Mouse (Mus musculus) olfactory bulb, adult 2 months (tissue): ENCODE data around the gene Dscaml1. TPM values are rescaled to one million over a fixed set of nuclear protein-coding genes. Genes with fewer than 3 reads are reported as not detected.

Source experiments
- H3K27ac ChIP-seq: fragments of 200-500 bp; 2 replicates; pipeline ENCODE4 v1.5.1; 2012; ENCODE audit warnings: low read depth, low read length; ENCODE audit not compliant: insufficient read depth
- H3K4me1 ChIP-seq: fragments of 200-500 bp; 2 replicates; pipeline ENCODE4 v1.6.1; 2012; ENCODE audit warnings: low read length; ENCODE audit not compliant: control insufficient read depth, insufficient read depth
- H3K4me3 ChIP-seq: fragments of 200-500 bp; 2 replicates; pipeline ENCODE4 v1.5.1; 2012; ENCODE audit warnings: mild to moderate bottlenecking, low read depth, low read length, moderate library complexity; ENCODE audit not compliant: insufficient read depth
- CTCF ChIP-seq: fragments of 200-500 bp; IDR thresholded peaks from 2 replicates; pipeline ENCODE4 v1.5.1; 2012; ENCODE audit warnings: low read depth, mild to moderate bottlenecking, low read length, moderate library complexity; ENCODE audit not compliant: insufficient read depth
- POLR2A ChIP-seq: fragments of 200-500 bp; IDR thresholded peaks from 2 replicates; pipeline ENCODE4 v1.6.1; 2012; ENCODE audit warnings: mild to moderate bottlenecking, low read depth, low read length, moderate library complexity; ENCODE audit not compliant: insufficient read depth
- WGBS: fragments of 180-500 bp; shearing (Covaris S2); methylation state at CpG from one replicate; pipeline ENCODE4 v1.1.7; 2018; 5-methylcytosine and 5-hydroxymethylcytosine counted together
- polyA plus RNA-seq: library from polyadenylated mRNA; stranded (reverse); fragments of >200 nt; gene quantifications from 2 replicates; pipeline ENCODE4 v1.2.4, GENCODE M21; 2012; ENCODE audit warnings: low replicate concordance; ENCODE audit not compliant: missing spikeins, insufficient read depth, insufficient read length

Dscaml1 gene
- polyA plus RNA-seq, 1 experiment: not detected

DNA sequence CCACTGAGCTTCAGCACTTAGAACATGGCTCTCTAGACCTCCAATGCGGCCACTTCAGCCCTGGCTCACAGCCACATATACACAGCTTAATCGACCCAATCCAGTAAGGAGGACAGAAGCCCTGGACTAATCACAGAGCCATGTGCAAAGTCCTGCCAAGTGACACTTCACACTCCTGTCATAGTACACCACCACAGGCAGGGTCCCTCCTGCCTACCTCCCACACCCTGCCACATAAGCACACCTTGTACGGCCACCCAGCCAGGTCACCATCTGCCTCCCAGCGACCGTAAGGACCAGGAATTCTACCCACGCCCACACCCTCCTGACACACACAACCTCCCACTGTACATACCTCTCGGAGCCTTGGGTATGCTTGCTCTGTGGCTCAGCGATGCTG lies 360.6 kb downstream of the Dscaml1 start:
- TF ChIP-seq POLR2A (no peak), CTCF (no peak)
- peaks cover 30% of the 10 kb centered on the region for H3K4me1 ChIP-seq
- no peak overlapping the region for H3K27ac ChIP-seq
- no peak overlapping the region for H3K4me3 ChIP-seq
- whole genome bisulfite sequencing: 69% methylated on average over 8 of the region's 8 CpGs

DNA sequence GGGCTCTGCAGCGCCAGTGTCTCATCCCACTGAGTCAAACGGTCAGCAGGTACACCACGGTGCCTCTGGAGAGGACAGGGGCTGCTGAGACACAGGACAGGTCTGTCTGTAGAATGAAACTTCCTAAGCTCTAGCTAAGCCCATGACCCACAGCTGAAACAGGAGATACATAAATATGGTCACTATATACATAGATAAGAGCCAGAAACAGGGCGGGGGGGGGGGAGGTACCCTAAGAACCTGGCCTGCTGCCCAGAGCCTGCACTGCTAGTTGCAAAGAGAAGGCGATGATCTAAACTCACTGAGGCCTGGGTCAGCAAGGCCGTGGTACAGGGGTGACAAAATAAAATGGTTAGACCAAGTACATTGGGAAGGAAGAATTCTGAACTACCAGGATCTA lies 361.1 kb downstream of the Dscaml1 start:
- H3K4me3 ChIP-seq: no peak overlapping the region
- WGBS: 70% methylated on average over 6 of the region's 6 CpGs
- no peak for TF ChIP-seq CTCF
- no peak for TF ChIP-seq POLR2A
- H3K27ac ChIP-seq: no peak overlapping the region
- peaks cover 30% of the 10 kb centered on the region for H3K4me1 ChIP-seq

DNA sequence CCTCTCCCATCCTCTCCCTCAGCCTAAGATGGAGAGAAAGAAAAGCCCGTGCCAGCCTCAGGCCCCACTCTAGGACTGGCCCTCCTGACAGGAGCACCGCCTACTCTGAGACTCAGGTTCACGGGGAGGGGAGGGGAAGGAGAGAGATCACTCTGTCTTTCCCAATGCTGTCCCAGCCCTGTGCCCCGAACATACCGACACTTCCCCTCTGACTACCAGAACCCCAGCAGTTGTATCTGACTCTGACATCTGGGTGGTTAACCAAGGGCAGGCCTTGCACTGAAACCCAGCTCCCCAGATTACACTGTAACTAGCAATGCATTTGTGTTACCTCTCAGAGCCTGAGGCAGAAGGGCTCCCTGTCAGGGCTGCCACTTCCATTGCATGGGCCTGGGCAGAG lies 362.0 kb downstream of the Dscaml1 start:
- TF ChIP-seq POLR2A (no peak), CTCF (no peak)
- H3K4me1 ChIP-seq: peaks cover 31% of the 10 kb centered on the region
- no peak overlapping the region for H3K4me3 ChIP-seq
- H3K27ac ChIP-seq: no peak overlapping the region; the same call in 1 of the 2 replicates
- 53% methylated on average over 5 of the region's 5 CpGs for WGBS

DNA sequence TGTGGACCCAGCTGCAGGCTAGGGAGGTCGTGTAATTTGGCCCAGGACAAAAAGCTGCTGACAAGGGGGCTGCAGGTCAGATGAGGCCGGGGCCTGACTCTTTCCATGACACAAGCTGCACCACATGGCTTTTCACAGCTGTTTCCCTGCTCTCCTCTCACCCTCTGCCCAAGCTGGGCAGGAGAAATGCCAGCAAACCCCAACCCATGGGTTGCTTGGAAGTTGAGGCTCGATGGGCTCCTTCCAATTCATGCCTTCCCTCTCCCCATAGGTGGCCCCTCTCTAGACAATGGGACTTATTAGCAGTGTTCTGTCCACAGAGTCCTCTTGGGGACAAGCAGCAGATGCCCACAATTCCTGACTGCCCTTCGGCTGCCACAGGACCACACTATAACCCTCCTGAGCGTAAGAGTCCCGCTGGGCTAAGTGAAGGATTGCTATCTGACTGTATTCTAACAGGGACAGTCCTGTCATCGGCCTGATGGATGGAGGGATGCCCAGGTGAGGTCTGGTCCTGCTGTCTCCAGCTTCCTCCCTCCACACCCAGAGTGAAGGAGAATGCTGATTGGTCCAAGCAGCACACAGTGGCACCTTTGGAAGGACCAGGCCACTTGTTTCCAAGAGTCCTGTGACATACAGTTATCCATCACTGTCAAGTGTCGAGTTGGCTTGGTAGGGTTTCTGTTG lies 365.2 kb downstream of the Dscaml1 start:
- Histone ChIP-seq H3K27ac (no peak overlapping the region), H3K4me3 (no peak overlapping the region), H3K4me1 (peaks cover 38% of the 10 kb centered on the region)
- 81% methylated on average over 8 of the region's 8 CpGs for WGBS
- TF ChIP-seq POLR2A: no peak
- TF ChIP-seq CTCF: no peak

DNA sequence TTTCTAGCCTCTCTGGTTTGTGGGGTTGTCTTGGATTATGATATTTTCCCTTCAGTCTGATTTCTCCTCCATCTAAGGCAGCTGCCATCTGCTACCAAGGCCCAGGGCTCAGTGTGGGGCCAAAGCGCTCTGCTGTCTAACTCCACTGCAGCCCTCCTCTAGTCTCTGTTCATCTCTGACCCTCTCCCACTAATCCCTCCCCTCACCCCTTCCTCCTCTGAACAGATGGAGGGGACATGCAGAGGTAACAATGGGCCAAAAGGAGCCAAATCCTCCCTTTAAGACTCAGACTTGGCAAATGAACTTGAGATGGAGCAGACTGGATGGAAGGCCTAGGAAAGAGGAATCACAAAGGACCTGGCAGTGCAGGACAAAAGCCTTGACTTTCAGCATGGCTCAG lies 365.8 kb downstream of the Dscaml1 start:
- no peak for TF ChIP-seq POLR2A
- TF ChIP-seq CTCF: no peak
- no peak overlapping the region for H3K4me3 ChIP-seq
- WGBS: 100% methylated on average over 1 of the region's 1 CpGs
- H3K27ac ChIP-seq: no peak overlapping the region
- peaks cover 33% of the 10 kb centered on the region for H3K4me1 ChIP-seq

DNA sequence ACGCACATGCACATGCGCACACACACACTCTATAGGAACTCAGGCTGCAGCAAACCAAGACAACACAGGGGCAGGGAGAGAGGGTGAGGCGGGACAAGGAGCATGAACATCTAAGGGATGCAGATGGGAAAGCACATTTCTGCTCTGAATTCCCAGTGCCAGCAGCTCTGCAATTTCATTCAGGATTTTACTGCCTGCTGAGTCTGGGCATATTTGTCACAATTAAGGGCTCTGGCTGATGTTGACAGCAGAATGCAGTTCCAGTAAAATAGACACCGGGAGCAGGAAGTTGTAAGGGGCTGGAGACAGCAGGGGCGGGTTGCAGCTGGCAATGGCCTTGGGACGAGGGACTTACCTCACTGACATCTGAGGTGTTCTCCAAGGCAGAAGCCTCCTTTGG lies 367.3 kb downstream of the Dscaml1 start:
- 61% methylated on average over 6 of the region's 6 CpGs for WGBS
- no peak overlapping the region for H3K27ac ChIP-seq
- TF ChIP-seq POLR2A: no peak
- TF ChIP-seq CTCF: no peak

DNA sequence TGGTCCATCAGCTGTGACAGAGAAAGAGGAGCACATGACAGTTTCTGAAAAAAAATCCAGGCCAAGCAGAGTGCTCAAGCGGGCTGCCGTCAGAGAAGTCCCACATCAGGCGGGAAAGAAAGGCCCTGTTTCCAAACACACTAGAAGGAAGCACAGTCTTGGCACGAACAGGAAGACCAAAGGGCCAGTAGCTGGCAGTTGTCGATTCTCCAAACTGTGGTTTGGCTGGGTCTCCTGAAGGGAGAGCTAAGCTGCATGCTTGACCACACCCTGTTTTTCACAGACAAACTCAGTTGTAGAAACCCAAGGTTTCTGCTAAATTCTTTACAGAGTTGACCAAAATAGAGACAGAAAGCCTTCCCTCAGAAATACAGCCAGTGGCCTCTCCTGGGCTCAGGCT lies 369.3 kb downstream of the Dscaml1 start:
- Histone ChIP-seq H3K4me3 (no peak overlapping the region), H3K4me1 (peaks cover 28% of the 10 kb centered on the region), H3K27ac (no peak overlapping the region)
- TF ChIP-seq CTCF (no peak), POLR2A (no peak)
- WGBS: 79% methylated on average over 5 of the region's 5 CpGs

More for the DNA sequence above, 367.3 kb downstream of the Dscaml1 start:
- H3K4me3 ChIP-seq: no peak overlapping the region
- H3K4me1 ChIP-seq: peaks cover 29% of the 10 kb centered on the region

DNA sequence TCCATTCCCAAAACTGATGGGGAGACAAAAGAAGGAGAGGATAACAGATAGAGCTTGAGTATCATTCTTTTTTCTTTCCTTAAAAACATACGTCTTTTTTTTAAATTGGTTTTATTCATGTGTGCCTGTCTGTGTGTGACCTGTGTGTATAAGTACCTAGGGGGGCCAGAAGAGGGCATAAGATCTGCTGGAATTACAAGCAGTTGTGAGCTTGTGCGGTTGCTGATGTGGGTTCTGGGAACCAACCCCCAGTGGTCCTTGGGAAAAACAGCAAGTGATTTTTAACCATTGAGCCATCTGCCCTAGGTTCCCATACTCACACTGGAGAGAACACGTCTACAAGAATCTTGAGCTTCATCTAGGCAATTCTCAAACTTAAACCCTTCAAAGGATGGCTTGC lies 370.8 kb downstream of the Dscaml1 start:
- Histone ChIP-seq H3K27ac (no peak overlapping the region), H3K4me1 (peaks cover 23% of the 10 kb centered on the region), H3K4me3 (no peak overlapping the region)
- TF ChIP-seq CTCF: no peak
- no peak for TF ChIP-seq POLR2A
- WGBS: 74% methylated on average over 3 of the region's 3 CpGs

DNA sequence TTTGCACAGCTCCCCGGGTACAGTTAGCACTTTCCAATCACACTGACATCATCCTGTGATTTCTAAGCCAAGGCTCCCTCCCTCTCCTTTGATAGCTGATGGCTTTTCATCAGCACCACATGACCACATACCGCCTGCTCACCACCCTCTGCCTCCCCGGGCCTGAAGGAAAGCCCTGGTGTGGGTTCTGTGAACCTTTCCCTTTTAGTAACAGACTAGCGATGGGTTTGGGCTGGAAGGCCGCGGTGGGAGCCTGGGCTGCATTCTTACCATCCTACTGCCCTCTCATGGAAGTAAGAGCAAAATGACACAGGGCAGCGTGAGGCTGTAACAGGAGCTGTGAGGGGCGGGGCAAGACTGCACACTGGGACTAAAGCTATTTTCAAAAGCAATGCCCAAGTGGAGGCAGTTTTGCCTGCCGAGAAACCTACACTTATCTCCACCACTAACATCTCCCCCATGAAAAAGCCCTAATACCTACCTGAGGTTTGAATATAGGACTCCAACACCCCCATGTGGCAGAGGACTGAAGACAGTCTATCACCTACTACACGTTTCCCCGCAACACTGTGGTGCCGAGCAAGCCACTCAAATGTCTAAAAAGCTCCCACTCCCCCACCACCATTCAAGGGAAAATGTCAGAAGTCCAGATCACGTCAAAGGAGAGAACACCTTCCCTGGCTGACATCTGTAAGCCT lies 372.2 kb downstream of the Dscaml1 start:
- no peak overlapping the region for H3K4me3 ChIP-seq
- TF ChIP-seq POLR2A (no peak), CTCF (no peak)
- H3K27ac ChIP-seq: no peak overlapping the region
- peaks cover 31% of the 10 kb centered on the region for H3K4me1 ChIP-seq
- 20% methylated on average over 13 of the region's 13 CpGs for WGBS
